Mouse (Mus musculus) activated CD4-positive, CD25-positive, alpha-beta regulatory T cell, adult 4 months (primary cell): ENCODE results near the gene Foxp4. TPM values are rescaled to one million over a fixed set of nuclear protein-coding genes. Genes with fewer than 3 reads are reported as not detected.
"Not testable (repeated sequence)": the region's sequence is repeated elsewhere in the genome, so short reads cannot be mapped to it uniquely, and the experiment has no call there.

Experiments
- ATAC-seq: one replicate; pipeline ENCODE4 v1.8.0; 2017
- polyA plus RNA-seq, 2 experiments: library from polyadenylated mRNA; unstranded; fragments of 100-300 nt; shearing (Covaris generic); gene quantifications; one replicate each; pipeline ENCODE4 v1.2.1; 2017

Foxp4 gene
- polyA plus RNA-seq, 2 experiments from 2014 or later, result 3.8 to 4.6 TPM

- ATAC-seq, result not testable (repeated sequence)
Observed at GRCm38 (mm10) chr17:47851798-47852360, 72.6 kb downstream of the Foxp4 start.

- no peak for ATAC-seq
Observed at GRCm38 (mm10) chr17:47850639-47851314, 73.7 kb downstream of the Foxp4 start.

GRCm38 (mm10) chr17:47850035-47850434 lies 74.4 kb downstream of the Foxp4 start:
- no peak for ATAC-seq

GRCm38 (mm10) chr17:47847985-47848384 lies 76.5 kb downstream of the Foxp4 start:
- no peak for ATAC-seq

- no peak for ATAC-seq
Observed at GRCm38 (mm10) chr17:47845609-47846008, 78.8 kb downstream of the Foxp4 start.

GRCm38 (mm10) chr17:47843465-47843864 lies 81.0 kb downstream of the Foxp4 start:
- no peak for ATAC-seq

- no peak for ATAC-seq
Observed at GRCm38 (mm10) chr17:47841931-47842623, 82.4 kb downstream of the Foxp4 start.

GRCm38 (mm10) chr17:47841521-47841920 lies 82.9 kb downstream of the Foxp4 start:
- no peak for ATAC-seq

GRCm38 (mm10) chr17:47837808-47838207 lies 86.6 kb downstream of the Foxp4 start:
- no peak for ATAC-seq

- ATAC-seq, result no peak
Observed at GRCm38 (mm10) chr17:47834482-47834767, 90.0 kb downstream of the Foxp4 start, which contains the start of gene Mdfi. TSS of gene Mdfi (minus strand) at chr17:47834691.

- ATAC-seq, result no peak
Observed at GRCm38 (mm10) chr17:47833628-47834481, 90.6 kb downstream of the Foxp4 start.

GRCm38 (mm10) chr17:47833029-47833627 lies 91.3 kb downstream of the Foxp4 start:
- no peak for ATAC-seq

GRCm38 (mm10) chr17:47832501-47833028 lies 91.9 kb downstream of the Foxp4 start:
- no peak for ATAC-seq

- no peak for ATAC-seq
Observed at GRCm38 (mm10) chr17:47831772-47832171, 92.7 kb downstream of the Foxp4 start.

GRCm38 (mm10) chr17:47831161-47831560 lies 93.3 kb downstream of the Foxp4 start:
- ATAC-seq, result no peak

- no peak for ATAC-seq
Observed at GRCm38 (mm10) chr17:47821339-47821738, 103.1 kb downstream of the Foxp4 start.

GRCm38 (mm10) chr17:47818038-47818725 lies 106.3 kb downstream of the Foxp4 start:
- no peak for ATAC-seq
